Mouse (Mus musculus): ENCODE measurements around the gene Agxt.

Gene Agxt

GRCm38 (mm10) chr1:93144176-93144575 is 9.1 kb downstream of the Agxt start:
- CTCF ChIA-PET: no interaction called here

GRCm38 (mm10) chr1:93150907-93151661 is 16.0 kb downstream of the Agxt start:
- CTCF ChIA-PET: no interaction called here

- CTCF ChIA-PET: no interaction called here
Measured at GRCm38 (mm10) chr1:93157566-93157965, 22.5 kb downstream of the Agxt start.

- CTCF ChIA-PET: no interaction called here
Measured at GRCm38 (mm10) chr1:93158916-93159315, 23.9 kb downstream of the Agxt start.

- CTCF ChIA-PET: no interaction called here
Measured at GRCm38 (mm10) chr1:93159566-93160500, 24.8 kb downstream of the Agxt start.

GRCm38 (mm10) chr1:93160501-93161133 is 25.6 kb downstream of the Agxt start, which contains the start of gene 2310007B03Rik:
TSS of gene 2310007B03Rik (minus strand) at chr1:93160948.
- CTCF ChIA-PET: no interaction called here

GRCm38 (mm10) chr1:93161350-93161749 is 26.3 kb downstream of the Agxt start:
- CTCF ChIA-PET: no interaction called here

GRCm38 (mm10) chr1:93161921-93162320 is 26.9 kb downstream of the Agxt start:
- CTCF ChIA-PET: no interaction called here

- CTCF ChIA-PET: no interaction called here
Measured at GRCm38 (mm10) chr1:93162588-93162987, 27.5 kb downstream of the Agxt start.

GRCm38 (mm10) chr1:93165447-93165846 is 30.4 kb downstream of the Agxt start:
- CTCF ChIA-PET: no interaction called here

- CTCF ChIA-PET: interaction anchor here (0.6 kb wide), 1 partner anchor 339 kb away, joined by 3 read pairs; no protein-coding TSS in a partner anchor
Measured at GRCm38 (mm10) chr1:93166346-93167079, 31.5 kb downstream of the Agxt start.

GRCm38 (mm10) chr1:93168295-93168775 is 33.3 kb downstream of the Agxt start, which contains the start of gene Crocc2:
TSS of gene Crocc2 (plus strand) at chr1:93168725.
- CTCF ChIA-PET: no interaction called here

GRCm38 (mm10) chr1:93173665-93174064 is 38.6 kb downstream of the Agxt start:
- CTCF ChIA-PET: no interaction called here

GRCm38 (mm10) chr1:93174399-93174798 is 39.4 kb downstream of the Agxt start:
- CTCF ChIA-PET: no interaction called here

- CTCF ChIA-PET: no interaction called here
Measured at GRCm38 (mm10) chr1:93175849-93176248, 40.8 kb downstream of the Agxt start.

GRCm38 (mm10) chr1:93176525-93177332 is 41.7 kb downstream of the Agxt start:
- CTCF ChIA-PET: no interaction called here

- CTCF ChIA-PET: no interaction called here
Measured at GRCm38 (mm10) chr1:93182281-93182680, 47.2 kb downstream of the Agxt start.

GRCm38 (mm10) chr1:93184071-93184828 is 49.2 kb downstream of the Agxt start:
- CTCF ChIA-PET: no interaction called here

- CTCF ChIA-PET: no interaction called here
Measured at GRCm38 (mm10) chr1:93190726-93191305, 55.8 kb downstream of the Agxt start.

Data from spleen, embryonic (tissue).